Mouse (Mus musculus) ES-Bruce4 (cell line): ENCODE results near the gene Neurl1b.

Source experiments
- CTCF ChIP-seq: IDR thresholded peaks from one replicate; pipeline ENCODE4 v1.8.1; 2011; ENCODE audit warnings: low read depth, low read length
- POLR2A ChIP-seq: IDR thresholded peaks from one replicate; pipeline ENCODE4 v1.8.1; 2011; ENCODE audit warnings: low read length; ENCODE audit not compliant: insufficient read depth

DNA sequence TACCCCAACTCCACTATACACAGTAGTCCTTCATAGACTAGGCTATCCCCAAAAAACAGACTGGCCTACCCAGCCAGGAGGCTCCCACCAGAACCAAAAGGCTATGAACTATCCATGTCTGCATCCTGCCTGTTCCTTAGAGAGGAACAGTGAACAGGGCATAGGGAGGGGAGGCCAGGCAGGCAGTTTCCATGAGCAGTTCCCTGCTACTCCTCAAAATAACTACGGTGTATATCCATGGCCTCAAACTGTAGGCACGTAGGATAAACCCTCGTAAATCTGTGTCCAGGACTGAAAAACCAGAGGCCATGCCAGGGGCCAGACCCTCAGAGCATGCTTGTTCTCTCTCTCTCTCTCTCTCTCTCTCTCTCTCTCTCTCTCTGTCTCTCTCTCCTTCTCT lies 17.9 kb upstream of the Neurl1b start:
- no peak for TF ChIP-seq CTCF
- no peak for TF ChIP-seq POLR2A
